Mouse (Mus musculus) adrenal gland, adult 18-20 months (tissue): ENCODE measurements around the gene Magi1. TPM values are rescaled to one million over a fixed set of nuclear protein-coding genes. Genes with fewer than 3 reads are reported as not detected.

Experiments used
- DNase-seq, 2 experiments: peaks; one replicate each; pipeline ENCODE4 v3.0.0; 2021 to 2022; ENCODE audit warnings: low spot score in 2 of 2
- total RNA-seq, 2 experiments: library from RNA; stranded (reverse); gene quantifications; 1 replicate in 1 of 2; 2 replicates in 1 of 2; pipeline ENCODE4 v1.2.3; 2021

The Magi1 gene
- total RNA-seq, 2 experiments from 2014 or later, result 12.5 to 27.9 TPM

DNA sequence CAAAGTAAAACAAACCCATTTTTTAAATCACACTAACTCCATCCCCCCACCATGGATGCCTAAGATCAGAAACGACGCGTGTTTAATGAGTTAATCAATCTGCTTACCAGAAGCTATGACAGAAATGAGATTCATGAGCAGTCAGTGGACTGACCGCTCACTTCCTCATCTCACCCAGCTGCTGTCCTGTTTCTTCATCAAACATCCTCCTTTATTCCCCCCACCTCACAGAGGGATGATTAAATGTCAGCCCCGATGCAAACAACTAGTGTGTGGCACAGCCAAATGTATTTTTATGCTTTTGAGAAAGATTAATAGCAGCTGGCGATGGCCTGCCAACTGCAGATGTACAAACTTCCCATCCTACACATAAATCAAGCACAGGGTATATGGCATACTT is 540.6 kb downstream of the Magi1 start:
- DNase-seq, result no peak

DNA sequence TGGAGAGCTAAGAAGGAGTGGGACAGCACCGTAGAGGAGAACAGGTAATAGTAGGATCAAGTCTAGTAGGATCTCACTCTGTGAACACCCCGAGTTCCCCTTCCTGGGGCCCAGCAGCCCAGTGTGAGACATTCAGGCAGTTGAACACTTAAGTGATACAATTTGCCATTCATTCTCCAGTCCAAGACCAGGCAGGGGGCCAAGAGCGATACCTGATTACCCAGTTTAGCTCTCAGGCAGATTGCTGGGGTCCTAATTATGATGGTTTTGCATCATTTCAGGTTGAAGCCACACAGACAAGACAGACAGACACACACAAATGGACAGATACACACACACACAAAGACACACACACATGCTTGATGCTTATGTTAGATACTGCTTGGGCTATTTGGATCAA is 543.9 kb downstream of the Magi1 start:
- no peak for DNase-seq

- no peak for DNase-seq
Measured at GRCm38 (mm10) chr6:93737083-93737482, 546.6 kb downstream of the Magi1 start.

- DNase-seq, result no peak
Measured at GRCm38 (mm10) chr6:93736071-93736470, 547.6 kb downstream of the Magi1 start.

DNA sequence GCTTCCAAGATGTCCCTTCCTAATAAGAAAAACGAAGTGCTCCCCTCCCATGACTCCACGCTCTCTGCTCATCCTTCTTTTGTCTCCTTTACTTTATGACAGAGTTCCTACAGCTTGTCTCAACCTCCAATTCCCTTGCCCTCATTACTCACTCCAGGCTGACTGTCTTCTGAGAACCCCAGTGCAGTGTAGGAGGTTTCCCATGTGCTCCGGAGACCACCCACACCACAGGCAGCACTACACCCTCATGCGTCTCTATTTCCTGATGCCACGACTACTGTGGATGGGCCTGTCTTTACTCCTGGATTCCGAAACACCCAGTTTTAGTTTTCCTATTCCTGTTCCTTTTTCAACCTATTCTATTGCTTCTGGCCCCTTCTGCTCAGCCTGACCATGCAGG is 549.9 kb downstream of the Magi1 start:
- DNase-seq, result no peak

- DNase-seq, result no peak
Measured at GRCm38 (mm10) chr6:93729702-93730101, 554.0 kb downstream of the Magi1 start.

- DNase-seq, result no peak
Measured at GRCm38 (mm10) chr6:93728791-93729190, 554.9 kb downstream of the Magi1 start.

GRCm38 (mm10) chr6:93727630-93728178 is 556.0 kb downstream of the Magi1 start:
- DNase-seq, result no peak

DNA sequence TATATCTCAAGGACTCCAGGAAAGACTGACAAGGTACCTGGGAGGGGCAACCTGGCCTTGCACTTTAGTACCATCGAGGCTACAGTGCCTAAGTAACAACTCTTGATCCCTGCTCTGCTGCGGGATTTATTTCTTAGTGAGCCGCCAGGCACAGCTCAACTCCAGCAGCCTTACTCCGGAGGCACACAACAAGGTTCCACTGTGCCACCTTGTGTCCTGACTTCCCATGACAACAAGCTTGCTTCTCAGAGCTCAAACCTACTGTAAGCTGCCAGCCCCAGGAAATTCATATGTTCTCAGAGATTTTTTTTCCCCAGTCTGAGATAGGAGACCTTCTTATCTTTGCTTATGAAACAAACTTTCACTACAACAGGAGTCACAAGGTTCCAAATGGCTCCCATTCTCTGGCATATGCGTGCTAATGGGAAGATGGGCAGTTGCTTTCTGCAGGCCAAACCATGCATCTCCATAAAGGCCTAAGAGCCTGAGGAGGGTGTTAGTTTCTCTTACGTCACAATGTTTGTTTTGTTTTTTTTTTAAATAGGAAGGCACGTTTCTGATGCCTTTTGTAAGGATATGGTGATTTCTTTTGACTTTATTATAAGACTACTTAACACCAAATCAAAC is 556.8 kb downstream of the Magi1 start:
- DNase-seq, result peak in 1 of 2 experiments; percentile 24

- DNase-seq, result no peak
Measured at GRCm38 (mm10) chr6:93726121-93726520, 557.6 kb downstream of the Magi1 start.

- DNase-seq, result no peak
Measured at GRCm38 (mm10) chr6:93724749-93725148, 559.0 kb downstream of the Magi1 start.

DNA sequence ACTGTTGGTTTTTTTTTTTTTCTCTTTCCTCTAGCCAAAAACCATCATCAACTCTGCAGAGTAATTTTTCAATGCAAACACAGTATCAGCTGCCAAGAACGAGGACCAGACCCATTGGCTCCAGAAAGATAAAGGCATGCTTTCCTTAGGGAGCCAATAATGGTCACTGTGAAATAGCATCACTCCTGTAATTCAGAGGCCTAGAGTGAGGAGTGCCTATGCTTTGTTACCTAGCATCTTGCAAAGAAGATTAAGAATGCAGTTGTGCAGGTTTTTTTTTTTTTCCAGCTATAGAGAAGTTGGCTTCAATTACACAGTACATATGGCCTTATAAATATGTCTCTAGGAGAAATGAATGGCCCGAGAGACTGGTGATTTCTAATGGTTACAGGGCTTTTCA is 560.5 kb downstream of the Magi1 start:
- DNase-seq, result no peak

- no peak for DNase-seq
Measured at GRCm38 (mm10) chr6:93719532-93719931, 564.2 kb downstream of the Magi1 start.

- DNase-seq, result no peak
Measured at GRCm38 (mm10) chr6:93718385-93718784, 565.3 kb downstream of the Magi1 start.

- no peak for DNase-seq
Measured at GRCm38 (mm10) chr6:93717826-93718375, 565.8 kb downstream of the Magi1 start.

DNA sequence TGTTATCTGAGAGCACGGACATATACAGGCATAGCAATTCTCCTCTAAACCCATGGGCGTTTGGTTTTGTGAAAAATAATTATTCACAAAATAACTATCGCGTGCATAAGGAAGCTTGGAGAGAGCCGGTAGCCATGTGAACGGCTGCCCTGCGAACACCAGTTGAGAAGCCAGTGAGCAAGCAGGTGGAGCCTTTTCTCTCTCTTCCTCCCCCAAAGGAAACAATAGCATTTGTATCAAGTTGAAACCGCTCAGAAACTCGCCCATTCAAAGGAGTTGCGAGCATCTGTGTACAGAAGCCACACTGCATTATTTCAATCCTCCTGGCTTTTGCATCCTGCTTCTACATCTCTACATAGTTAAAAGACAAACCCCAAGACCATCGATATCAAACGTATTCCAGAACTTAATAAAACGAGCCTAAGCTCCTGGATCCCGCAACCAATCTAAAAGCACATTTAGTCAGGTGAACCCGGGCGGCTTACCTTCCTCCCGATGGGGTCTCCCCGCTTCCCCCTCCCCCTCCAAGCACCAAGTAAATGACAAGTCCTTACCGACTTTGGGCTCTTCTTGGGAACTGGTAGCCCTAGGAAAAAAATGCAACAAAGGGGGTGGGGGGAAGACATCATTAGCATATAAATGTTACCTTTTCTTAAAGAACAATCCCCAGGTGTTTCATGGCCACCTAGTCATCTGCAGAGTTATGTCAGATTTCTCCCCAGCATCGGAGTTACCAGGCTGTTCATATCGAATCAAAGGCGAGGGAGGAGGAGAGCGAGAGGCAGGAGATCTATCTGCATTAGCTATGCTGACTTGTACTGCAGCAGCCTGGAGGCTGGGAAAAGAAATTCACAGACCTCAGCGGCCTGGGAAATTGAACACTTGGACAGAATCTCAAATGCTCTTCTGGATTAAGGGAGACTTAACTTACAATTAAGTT is 566.8 kb downstream of the Magi1 start:
- DNase-seq, result no peak

- DNase-seq, result no peak
Measured at GRCm38 (mm10) chr6:93715181-93716180, 568.2 kb downstream of the Magi1 start.

DNA sequence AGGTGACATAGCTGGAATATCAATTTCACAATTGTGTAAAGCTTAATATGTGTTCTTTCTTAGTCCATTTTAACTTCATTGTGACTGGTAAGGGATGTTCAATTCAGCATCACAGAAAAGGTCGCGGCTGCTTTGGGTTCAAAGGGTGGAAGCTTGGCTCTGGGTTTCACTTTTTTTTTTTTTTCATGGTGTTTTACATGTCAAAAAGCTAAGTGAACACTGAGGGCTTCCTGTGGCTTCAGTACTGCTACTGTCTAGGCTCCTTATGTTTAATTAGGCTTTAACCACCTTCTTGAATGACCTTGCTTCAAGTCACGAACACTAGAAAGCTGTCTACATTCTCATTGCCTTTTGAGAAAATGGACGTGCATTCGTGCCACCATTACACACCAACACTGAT is 579.4 kb downstream of the Magi1 start:
- DNase-seq, result no peak

- peak in 1 of 2 experiments; percentile 8 for DNase-seq
Measured at GRCm38 (mm10) chr6:93699436-93699835, 584.3 kb downstream of the Magi1 start.

DNA sequence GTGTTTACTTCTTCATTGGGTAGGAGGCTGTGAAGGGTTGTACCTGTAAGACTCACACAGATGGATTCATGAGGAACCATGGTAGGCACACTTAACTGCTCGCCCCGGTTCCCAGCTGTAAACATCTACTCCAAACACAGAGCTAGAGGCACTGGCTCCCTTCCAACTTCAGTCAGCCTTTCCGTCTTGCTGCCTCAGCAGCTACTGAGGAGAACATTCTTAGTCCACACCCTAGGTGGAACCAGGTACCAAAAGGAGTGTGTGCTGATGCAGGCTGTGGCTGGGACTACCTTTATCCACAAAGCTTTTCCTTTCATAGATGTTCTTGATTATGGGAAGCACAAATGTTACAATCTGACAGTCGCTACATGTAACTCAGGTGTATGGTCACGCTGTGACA is 585.8 kb downstream of the Magi1 start:
- no peak for DNase-seq

DNA sequence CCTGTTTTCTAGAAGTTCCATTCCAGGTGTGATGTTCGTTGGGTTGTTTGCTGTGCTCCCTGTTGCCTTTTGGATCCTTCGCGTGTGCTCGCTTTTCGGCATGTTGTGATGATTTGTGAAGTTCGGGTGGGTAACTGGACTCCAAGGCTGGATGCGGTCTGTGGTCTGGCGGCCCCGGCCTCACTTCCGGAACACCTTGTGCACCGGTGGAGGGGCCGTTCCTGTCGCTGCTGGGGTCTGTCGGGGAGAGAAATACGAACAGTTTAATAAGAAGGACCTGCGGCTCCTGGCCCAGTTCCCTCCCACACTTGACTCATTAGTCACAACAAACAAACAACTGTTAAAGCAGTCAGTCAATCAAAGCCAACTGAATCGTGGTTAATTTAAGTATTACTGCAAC is 605.0 kb downstream of the Magi1 start:
- no peak for DNase-seq
